Mouse (Mus musculus) hindlimb bud, embryonic 11.5 days (tissue): Measurements from ENCODE around the gene Bbs7.
"Not testable (repeated sequence)": the region's sequence is repeated elsewhere in the genome, so short reads cannot be mapped to it uniquely, and the experiment has no call there.

ENCODE experiments used
- DNase-seq: peaks from one replicate; pipeline ENCODE4 v3.0.0-alpha.2; 2012; ENCODE audit warnings: low read depth, low spot score; ENCODE audit errors: extremely low spot score

Gene Bbs7

GRCm38 (mm10) chr3:36613202-36613907 lies at the start of gene Bbs7:
Bbs7 (minus strand) TSS chr3:36613477.
- DNase-seq, result peak; percentile 79

DNA sequence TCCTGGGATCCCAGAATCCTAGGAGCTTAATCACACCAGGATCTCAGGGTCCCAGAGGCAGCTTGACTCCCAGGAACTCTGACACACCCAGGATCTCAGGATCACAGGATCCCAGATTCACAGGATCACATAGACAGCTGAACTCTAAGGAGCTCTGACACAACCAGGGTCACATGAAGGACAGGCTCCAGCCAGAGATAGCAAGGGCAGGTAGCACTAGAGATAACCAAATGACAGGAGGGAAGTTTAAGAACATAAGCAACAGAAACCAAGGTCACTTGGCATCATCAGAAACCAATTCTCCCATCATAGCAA lies 31.9 kb upstream of the Bbs7 start:
- DNase-seq, result not testable (repeated sequence)

GRCm38 (mm10) chr3:36644554-36645244 lies 31.4 kb upstream of the Bbs7 start:
- DNase-seq, result no peak

DNA sequence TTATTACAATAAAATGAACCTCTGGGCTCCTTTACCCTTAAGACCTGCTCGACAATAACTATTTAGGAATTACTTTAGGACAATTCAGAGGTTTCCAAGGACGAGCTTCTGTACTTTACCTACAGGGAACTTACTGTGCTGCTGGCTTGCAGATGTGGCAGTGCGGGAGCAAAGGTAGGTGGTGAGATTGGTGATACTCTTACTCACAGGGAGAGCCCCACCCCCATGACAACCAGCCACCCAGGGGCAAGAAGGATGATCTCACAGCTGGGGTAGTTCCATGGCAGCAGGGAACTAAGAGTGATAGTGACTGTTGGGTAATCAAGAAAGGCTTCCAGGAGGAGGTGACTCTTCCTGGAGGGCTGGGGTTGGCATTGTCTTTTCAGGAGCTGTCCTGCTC lies 30.1 kb upstream of the Bbs7 start:
- no peak for DNase-seq

- DNase-seq, result no peak
Measured at GRCm38 (mm10) chr3:36642736-36643135, 29.5 kb upstream of the Bbs7 start.

GRCm38 (mm10) chr3:36640787-36641186 lies 27.5 kb upstream of the Bbs7 start:
- no peak for DNase-seq

DNA sequence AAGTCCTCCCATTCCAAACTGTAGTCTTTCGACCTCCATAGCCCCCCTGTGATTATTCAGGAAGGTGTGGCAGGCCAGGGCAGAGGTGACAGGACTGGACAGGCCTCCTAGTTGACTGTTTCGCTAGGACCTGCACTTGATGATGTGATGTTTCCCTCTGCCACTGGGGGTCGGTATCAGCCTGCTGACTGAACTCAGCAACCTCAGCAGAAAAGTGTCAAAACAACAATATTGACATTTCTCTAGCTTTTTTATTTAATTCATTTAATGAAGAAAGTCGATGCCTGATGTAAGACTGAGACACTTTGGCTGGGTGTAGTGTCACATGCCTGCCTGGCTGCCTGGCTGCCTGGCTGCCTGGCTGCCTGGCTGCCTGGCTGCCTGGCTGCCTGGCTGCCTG lies 22.2 kb upstream of the Bbs7 start:
- no peak for DNase-seq

- DNase-seq, result no peak
Measured at GRCm38 (mm10) chr3:36626803-36627202, 13.5 kb upstream of the Bbs7 start.

- DNase-seq, result no peak
Measured at GRCm38 (mm10) chr3:36618181-36618580, 4.9 kb upstream of the Bbs7 start.

GRCm38 (mm10) chr3:36613908-36614255 lies 605 bp upstream of the Bbs7 start:
- DNase-seq, result no peak

DNA sequence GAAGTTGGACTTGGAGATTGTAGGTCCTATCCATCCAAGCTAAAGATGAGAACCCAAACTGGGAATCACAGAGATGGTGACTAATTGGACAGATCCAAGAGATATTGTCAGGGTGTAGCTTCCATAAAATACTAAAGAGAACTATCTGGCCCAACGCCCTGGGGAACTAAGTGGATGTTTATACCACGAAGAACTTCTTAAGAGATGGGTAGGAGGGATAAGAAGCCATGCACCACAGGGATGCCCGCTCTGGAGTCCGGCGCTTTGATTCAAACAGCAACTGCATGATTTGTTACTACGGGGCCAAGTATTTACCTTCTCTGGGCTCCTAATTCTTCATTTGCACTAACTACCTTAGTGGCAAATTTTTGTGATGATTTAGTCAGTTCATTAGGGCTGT lies 590 bp downstream of the Bbs7 start:
- no peak for DNase-seq

GRCm38 (mm10) chr3:36605894-36606783 lies 7.1 kb downstream of the Bbs7 start:
- no peak for DNase-seq

DNA sequence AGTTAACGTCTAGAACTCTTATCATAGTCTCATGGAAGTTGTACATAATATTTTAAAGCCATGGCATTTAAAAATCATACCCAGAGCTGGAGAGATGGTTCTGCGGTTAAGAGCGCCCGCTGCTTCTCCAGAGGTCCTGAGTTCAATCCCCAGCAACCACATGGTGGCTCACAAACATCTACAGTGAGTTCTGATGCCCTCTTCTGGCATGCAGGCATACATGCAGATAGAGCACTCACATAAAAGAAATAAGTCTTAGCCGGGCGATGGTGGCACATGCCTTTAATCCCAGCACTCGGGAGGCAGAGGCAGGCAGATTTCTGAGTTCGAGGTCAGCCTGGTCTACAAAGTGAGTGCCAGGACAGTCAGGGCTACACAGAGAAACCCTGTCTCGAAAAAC lies 13.5 kb downstream of the Bbs7 start:
- not testable (repeated sequence) for DNase-seq

- no peak for DNase-seq
Measured at GRCm38 (mm10) chr3:36598811-36599210, 14.5 kb downstream of the Bbs7 start.

- DNase-seq, result peak; percentile 85
Measured at GRCm38 (mm10) chr3:36571827-36572378, 41.4 kb downstream of the Bbs7 start, which contains the start of gene Ccna2. Ccna2 (minus strand) TSS chr3:36572150.

- DNase-seq, result no peak
Measured at GRCm38 (mm10) chr3:36571361-36571826, 41.9 kb downstream of the Bbs7 start.

- no peak for DNase-seq
Measured at GRCm38 (mm10) chr3:36569836-36570235, 43.4 kb downstream of the Bbs7 start.

- no peak for DNase-seq
Measured at GRCm38 (mm10) chr3:36563666-36564065, 49.6 kb downstream of the Bbs7 start.

DNA sequence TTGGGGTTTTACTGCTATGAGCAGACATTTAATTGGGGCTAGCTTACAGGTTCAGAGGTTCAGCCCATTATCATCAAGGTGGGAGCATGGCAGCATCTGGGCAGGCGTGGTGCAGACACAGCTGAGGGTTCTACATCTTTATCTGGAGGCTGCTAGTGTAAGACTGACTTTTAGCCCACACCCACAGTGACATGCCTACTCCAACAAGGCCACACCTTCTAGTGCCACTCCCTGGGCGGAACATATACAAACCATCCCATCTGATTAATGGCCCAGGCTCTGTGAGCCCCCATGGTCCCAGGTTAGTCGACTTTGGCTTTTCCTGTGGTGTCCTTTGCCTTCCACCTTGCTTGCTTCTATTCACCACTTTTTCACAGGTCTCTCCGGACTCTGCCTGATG lies 53.7 kb downstream of the Bbs7 start:
- DNase-seq, result no peak

- DNase-seq, result no peak
Measured at GRCm38 (mm10) chr3:36557601-36558000, 55.7 kb downstream of the Bbs7 start.

- DNase-seq, result no peak
Measured at GRCm38 (mm10) chr3:36552406-36553047, 60.8 kb downstream of the Bbs7 start, which contains the start of gene Exosc9. Exosc9 (plus strand) TSS chr3:36552606.
